Mouse (Mus musculus): ENCODE data around the gene Olfr730. TPM values are rescaled to one million over a fixed set of nuclear protein-coding genes. Genes with fewer than 3 reads are reported as not detected.

The Olfr730 gene
- polyA plus RNA-seq (2015; fragmentation: Nextera tagmentation; extraction: Ambion mirVana): not detected in 2 replicates

DNA sequence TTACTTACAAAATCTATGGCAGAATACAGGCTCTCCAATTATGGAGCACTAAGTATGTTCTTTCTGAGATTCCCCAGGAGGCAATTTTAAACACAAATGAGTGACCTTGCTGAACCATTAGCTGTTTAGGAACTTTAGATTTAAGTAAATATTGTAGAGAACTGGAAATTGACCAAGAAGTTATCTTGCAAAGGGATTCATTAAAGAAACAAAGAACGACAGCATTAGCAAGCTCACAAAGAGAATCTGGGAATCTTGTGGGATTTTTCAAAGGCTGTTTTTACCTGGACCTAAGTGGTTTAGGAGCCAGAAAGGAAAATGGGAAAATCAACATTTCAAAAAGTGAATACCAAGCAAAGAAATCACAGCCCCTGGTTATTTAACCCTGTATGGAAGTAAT, at the start of gene Olfr730:
Gene Olfr730, minus strand, starts transcription at position 101 of the 400 bp plus-strand sequence.
- 59% methylated on average over 1 of the region's 1 CpGs for WGBS
- ATAC-seq (replicated peaks; ENCODE audit: extremely low read depth, insufficient read depth, low FRiP score): no peak

DNA sequence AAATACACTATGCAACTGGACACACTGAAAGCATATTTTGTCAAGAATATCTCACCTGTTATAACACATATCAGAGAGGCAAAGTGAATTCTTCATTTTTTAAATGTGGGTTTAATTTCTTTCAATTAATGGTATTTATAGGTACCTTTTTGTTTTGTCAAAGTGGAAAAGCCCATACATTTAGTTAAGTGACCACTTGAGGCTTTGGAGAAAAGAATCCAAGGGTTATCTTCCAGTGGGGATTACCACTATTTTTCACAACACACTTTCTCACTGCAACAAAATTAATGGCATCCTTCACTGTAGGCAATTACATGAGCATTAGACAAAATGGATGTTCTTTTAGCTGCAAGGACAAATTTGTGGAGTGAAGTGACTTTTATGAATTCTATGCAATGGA, 35.2 kb downstream of the Olfr730 start, which contains the start of gene Olfr729:
Gene Olfr729, minus strand, starts transcription at position 101 of the 400 bp plus-strand sequence.
- 0 out of 2 replicates have a peak, but pooled peaks cover 3% of the 10 kb centered on the region for H3K9me3 ChIP-seq (replicated peaks; ENCODE audit: control insufficient read depth, low read length)
- ATAC-seq (replicated peaks; ENCODE audit: extremely low read depth, insufficient read depth, low FRiP score): no peak
- no peaks in the 10 kb centered on the region for H3K36me3 ChIP-seq (ENCODE audit: control insufficient read depth, insufficient read depth)
- H3K4me1 ChIP-seq (ENCODE audit: control insufficient read depth, insufficient read depth, low read length): no peaks in the 10 kb centered on the region
- no peak within 1 kb of the TSS for H3K9ac ChIP-seq (ENCODE audit: low read length)
- no peak within 1 kb of the TSS for H3K4me3 ChIP-seq (ENCODE audit: low read length)
- no peak within 1 kb of the TSS for H3K4me2 ChIP-seq (ENCODE audit: low read depth, low read length)
- H3K27me3 ChIP-seq (ENCODE audit: control insufficient read depth, insufficient read depth, low read length): no peaks in the 10 kb centered on the region
- H3K27ac ChIP-seq (ENCODE audit: low read length): no peak within 1 kb of the TSS

More for the DNA sequence above, at the start of gene Olfr730:
- Histone ChIP-seq H3K27ac (ENCODE audit: low read length) (no peak within 1 kb of the TSS), H3K9ac (ENCODE audit: low read length) (no peak within 1 kb of the TSS), H3K27me3 (ENCODE audit: control insufficient read depth, insufficient read depth, low read length) (no peaks in the 10 kb centered on the region), H3K36me3 (ENCODE audit: control insufficient read depth, insufficient read depth) (no peaks in the 10 kb centered on the region), H3K4me2 (ENCODE audit: low read depth, low read length) (no peak within 1 kb of the TSS), H3K9me3 (replicated peaks; ENCODE audit: control insufficient read depth, low read length) (no peaks in the 10 kb centered on the region), H3K4me1 (ENCODE audit: control insufficient read depth, insufficient read depth, low read length) (no peaks in the 10 kb centered on the region), H3K4me3 (ENCODE audit: low read length) (no peak within 1 kb of the TSS)

DNA sequence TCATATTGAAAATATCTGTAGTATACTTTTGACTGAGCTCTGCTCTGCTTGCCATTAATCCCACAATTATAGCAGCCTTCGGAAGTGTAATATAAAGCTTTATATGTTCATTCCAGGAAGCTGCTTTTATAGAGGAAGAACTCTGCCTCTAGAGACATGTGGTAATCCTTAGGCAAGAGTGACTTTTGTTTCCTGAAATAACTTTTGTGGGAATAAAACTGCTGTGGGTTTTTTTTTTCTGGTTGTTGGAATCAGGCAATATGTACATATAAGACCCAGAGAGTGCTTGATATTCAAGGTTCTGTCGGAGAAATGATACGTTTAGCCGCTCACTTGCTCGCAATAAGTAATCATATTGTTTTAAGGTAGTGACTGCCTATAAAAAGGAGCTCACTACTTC, 45.4 kb downstream of the Olfr730 start, which contains the start of gene Olfr728:
Gene Olfr728, minus strand, starts transcription at position 101 of the 400 bp plus-strand sequence.
- Histone ChIP-seq H3K27ac (ENCODE audit: low read length) (no peak within 1 kb of the TSS), H3K9me3 (replicated peaks; ENCODE audit: control insufficient read depth, low read length) (no peaks in the 10 kb centered on the region), H3K36me3 (ENCODE audit: control insufficient read depth, insufficient read depth) (no peaks in the 10 kb centered on the region), H3K4me3 (ENCODE audit: low read length) (no peak within 1 kb of the TSS), H3K9ac (ENCODE audit: low read length) (no peak within 1 kb of the TSS), H3K4me2 (ENCODE audit: low read depth, low read length) (no peak within 1 kb of the TSS), H3K27me3 (ENCODE audit: control insufficient read depth, insufficient read depth, low read length) (no peaks in the 10 kb centered on the region), H3K4me1 (ENCODE audit: control insufficient read depth, insufficient read depth, low read length) (no peaks in the 10 kb centered on the region)
- WGBS: 86% methylated on average over 5 of the region's 5 CpGs
- no peak for ATAC-seq (replicated peaks; ENCODE audit: extremely low read depth, insufficient read depth, low FRiP score)

Other genes with a start within 250 kb of the Olfr730 start
- gene Olfr724, start 224.9 kb downstream of the Olfr730 start, polyA plus RNA-seq (2015; fragmentation: Nextera tagmentation; extraction: Ambion mirVana): not detected in 2 replicates
- gene Olfr725, start 147.8 kb downstream of the Olfr730 start, polyA plus RNA-seq (2015; fragmentation: Nextera tagmentation; extraction: Ambion mirVana): not detected in 2 replicates
- not detected in 2 replicates for gene Olfr726, start 97.2 kb downstream of the Olfr730 start, polyA plus RNA-seq (2015; fragmentation: Nextera tagmentation; extraction: Ambion mirVana)
- not detected in 2 replicates for gene Olfr727, start 65.0 kb downstream of the Olfr730 start, polyA plus RNA-seq (2015; fragmentation: Nextera tagmentation; extraction: Ambion mirVana)
- gene Olfr728, start 45.5 kb downstream of the Olfr730 start, polyA plus RNA-seq (2015; fragmentation: Nextera tagmentation; extraction: Ambion mirVana): not detected in 2 replicates
- gene Olfr729, start 35.3 kb downstream of the Olfr730 start, polyA plus RNA-seq (2015; fragmentation: Nextera tagmentation; extraction: Ambion mirVana): not detected in 2 replicates
- not detected in 2 replicates for gene Olfr731, start 53.7 kb upstream of the Olfr730 start, polyA plus RNA-seq (2015; fragmentation: Nextera tagmentation; extraction: Ambion mirVana)
- gene Olfr732, start 96.0 kb upstream of the Olfr730 start, polyA plus RNA-seq (2015; fragmentation: Nextera tagmentation; extraction: Ambion mirVana): not detected in 2 replicates
- gene Olfr733, start 113.3 kb upstream of the Olfr730 start, polyA plus RNA-seq (2015; fragmentation: Nextera tagmentation; extraction: Ambion mirVana): not detected in 2 replicates
- not detected in 2 replicates for gene Olfr734, start 138.6 kb upstream of the Olfr730 start, polyA plus RNA-seq (2015; fragmentation: Nextera tagmentation; extraction: Ambion mirVana)
- gene Olfr735, start 160.7 kb upstream of the Olfr730 start, polyA plus RNA-seq (2015; fragmentation: Nextera tagmentation; extraction: Ambion mirVana): not detected in 2 replicates
- gene Tlr11, start 169.7 kb upstream of the Olfr730 start, polyA plus RNA-seq (2015; fragmentation: Nextera tagmentation; extraction: Ambion mirVana): not detected in 2 replicates
- not detected in 2 replicates for gene Olfr736, start 193.0 kb upstream of the Olfr730 start, polyA plus RNA-seq (2015; fragmentation: Nextera tagmentation; extraction: Ambion mirVana)
- not detected in 2 replicates for gene Olfr738, start 219.4 kb upstream of the Olfr730 start, polyA plus RNA-seq (2015; fragmentation: Nextera tagmentation; extraction: Ambion mirVana)
- not detected in 2 replicates for gene Olfr739, start 230.4 kb upstream of the Olfr730 start, polyA plus RNA-seq (2015; fragmentation: Nextera tagmentation; extraction: Ambion mirVana)

Measured in heart, embryonic 16.5 days (tissue).